Mouse (Mus musculus): ENCODE results near the gene Cd38. TPM values are rescaled to one million over a fixed set of nuclear protein-coding genes. Genes with fewer than 3 reads are reported as not detected.

Cd38 gene
- 14.2 and 14.3 TPM in 2 replicates for polyA plus RNA-seq (2015; fragmentation: Nextera tagmentation; extraction: Ambion mirVana)

GRCm38 (mm10) chr5:43868253-43868652, at the start of gene Cd38:
TSS of gene Cd38 (plus strand) at chr5:43868553.
- no peak for ATAC-seq (ENCODE audit: insufficient read depth, low FRiP score)
- H3K4me1 ChIP-seq (ENCODE audit: control insufficient read depth, insufficient read depth, low read length), result peaks cover 5% of the 10 kb centered on the region; the same call in 1 of the 2 replicates

GRCm38 (mm10) chr5:43818695-43819094, 49.7 kb upstream of the Cd38 start, which contains the start of gene Bst1:
TSS of gene Bst1 (plus strand) at chr5:43818885.
- H3K9me3 ChIP-seq (replicated peaks; ENCODE audit: control insufficient read depth, low read length), result no peaks in the 10 kb centered on the region
- no peaks in the 10 kb centered on the region; the same call in 1 of the 2 replicates for H3K4me1 ChIP-seq (ENCODE audit: control insufficient read depth, insufficient read depth, low read length)
- no peaks in the 10 kb centered on the region for H3K36me3 ChIP-seq (ENCODE audit: control insufficient read depth, insufficient read depth, low read length)
- H3K4me3 ChIP-seq (replicated peaks; ENCODE audit: low read length), result no peak within 1 kb of the TSS; the same call in 1 of the 2 replicates
- no peak within 1 kb of the TSS for H3K9ac ChIP-seq (ENCODE audit: low read length)
- no peak within 1 kb of the TSS for H3K4me2 ChIP-seq (ENCODE audit: low read depth, low read length)
- no peak within 1 kb of the TSS for H3K27ac ChIP-seq (ENCODE audit: low read length)
- WGBS, result 49% methylated on average over 12 of the region's 12 CpGs
- no peak for ATAC-seq (ENCODE audit: insufficient read depth, low FRiP score)
- H3K27me3 ChIP-seq (ENCODE audit: control insufficient read depth, insufficient read depth, low read length), result no peaks in the 10 kb centered on the region

More at GRCm38 (mm10) chr5:43868253-43868652, at the start of gene Cd38:
- peak within 1 kb of the TSS; percentile 64 for H3K27ac ChIP-seq (ENCODE audit: low read length)
- peak within 1 kb of the TSS; percentile 40 for H3K4me3 ChIP-seq (replicated peaks; ENCODE audit: low read length)
- H3K4me2 ChIP-seq (ENCODE audit: low read depth, low read length), result peak within 1 kb of the TSS; percentile 64
- H3K9me3 ChIP-seq (replicated peaks; ENCODE audit: control insufficient read depth, low read length), result no peaks in the 10 kb centered on the region
- H3K27me3 ChIP-seq (ENCODE audit: control insufficient read depth, insufficient read depth, low read length), result no peaks in the 10 kb centered on the region
- H3K9ac ChIP-seq (ENCODE audit: low read length), result peak within 1 kb of the TSS; percentile 59
- no peaks in the 10 kb centered on the region for H3K36me3 ChIP-seq (ENCODE audit: control insufficient read depth, insufficient read depth, low read length)

GRCm38 (mm10) chr5:43820785-43821184, 47.6 kb upstream of the Cd38 start:
- no peak overlapping the region for H3K27ac ChIP-seq (ENCODE audit: low read length)
- WGBS, result 68% methylated on average over 11 of the region's 11 CpGs
- H3K9ac ChIP-seq (ENCODE audit: low read length), result no peak overlapping the region
- H3K27me3 ChIP-seq (ENCODE audit: control insufficient read depth, insufficient read depth, low read length), result no peaks in the 10 kb centered on the region
- H3K4me1 ChIP-seq (ENCODE audit: control insufficient read depth, insufficient read depth, low read length), result no peaks in the 10 kb centered on the region; the same call in 1 of the 2 replicates
- no peak overlapping the region for H3K4me3 ChIP-seq (replicated peaks; ENCODE audit: low read length)
- no peaks in the 10 kb centered on the region for H3K9me3 ChIP-seq (replicated peaks; ENCODE audit: control insufficient read depth, low read length)
- no peak overlapping the region for H3K4me2 ChIP-seq (ENCODE audit: low read depth, low read length)
- H3K36me3 ChIP-seq (ENCODE audit: control insufficient read depth, insufficient read depth, low read length), result no peaks in the 10 kb centered on the region
- ATAC-seq (ENCODE audit: insufficient read depth, low FRiP score), result no peak

- Histone ChIP-seq H3K9ac (ENCODE audit: low read length) (no peak within 1 kb of the TSS), H3K36me3 (ENCODE audit: control insufficient read depth, insufficient read depth, low read length) (no peaks in the 10 kb centered on the region), H3K4me1 (ENCODE audit: control insufficient read depth, insufficient read depth, low read length) (no peaks in the 10 kb centered on the region; the same call in 1 of the 2 replicates), H3K4me2 (ENCODE audit: low read depth, low read length) (no peak within 1 kb of the TSS), H3K4me3 (replicated peaks; ENCODE audit: low read length) (no peak within 1 kb of the TSS), H3K27ac (ENCODE audit: low read length) (no peak within 1 kb of the TSS), H3K9me3 (replicated peaks; ENCODE audit: control insufficient read depth, low read length) (no peaks in the 10 kb centered on the region), H3K27me3 (ENCODE audit: control insufficient read depth, insufficient read depth, low read length) (no peaks in the 10 kb centered on the region)
- 80% methylated on average over 19 of the region's 19 CpGs for WGBS
- no peak for ATAC-seq (ENCODE audit: insufficient read depth, low FRiP score)
Measured at GRCm38 (mm10) chr5:43821538-43821937, 46.8 kb upstream of the Cd38 start, which contains the start of gene Fbxl5. TSS of gene Fbxl5 (minus strand) at chr5:43821638.

GRCm38 (mm10) chr5:43822199-43822598, 46.2 kb upstream of the Cd38 start:
- no peaks in the 10 kb centered on the region for H3K9me3 ChIP-seq (replicated peaks; ENCODE audit: control insufficient read depth, low read length)
- no peak overlapping the region for H3K27ac ChIP-seq (ENCODE audit: low read length)
- H3K27me3 ChIP-seq (ENCODE audit: control insufficient read depth, insufficient read depth, low read length), result no peaks in the 10 kb centered on the region
- ATAC-seq (ENCODE audit: insufficient read depth, low FRiP score), result no peak
- no peaks in the 10 kb centered on the region; the same call in 1 of the 2 replicates for H3K4me1 ChIP-seq (ENCODE audit: control insufficient read depth, insufficient read depth, low read length)
- no peak overlapping the region for H3K4me3 ChIP-seq (replicated peaks; ENCODE audit: low read length)
- H3K36me3 ChIP-seq (ENCODE audit: control insufficient read depth, insufficient read depth, low read length), result no peaks in the 10 kb centered on the region
- no peak overlapping the region for H3K4me2 ChIP-seq (ENCODE audit: low read depth, low read length)
- H3K9ac ChIP-seq (ENCODE audit: low read length), result no peak overlapping the region
- WGBS, result 92% methylated on average over 8 of the region's 8 CpGs

GRCm38 (mm10) chr5:43822824-43823223, 45.5 kb upstream of the Cd38 start:
- no peaks in the 10 kb centered on the region for H3K9me3 ChIP-seq (replicated peaks; ENCODE audit: control insufficient read depth, low read length)
- no peak for ATAC-seq (ENCODE audit: insufficient read depth, low FRiP score)
- H3K27ac ChIP-seq (ENCODE audit: low read length), result no peak overlapping the region
- 61% methylated on average over 3 of the region's 3 CpGs for whole genome bisulfite sequencing
- no peak overlapping the region for H3K4me2 ChIP-seq (ENCODE audit: low read depth, low read length)
- no peaks in the 10 kb centered on the region for H3K36me3 ChIP-seq (ENCODE audit: control insufficient read depth, insufficient read depth, low read length)
- H3K4me1 ChIP-seq (ENCODE audit: control insufficient read depth, insufficient read depth, low read length), result no peaks in the 10 kb centered on the region; the same call in 1 of the 2 replicates
- H3K9ac ChIP-seq (ENCODE audit: low read length), result no peak overlapping the region
- no peak overlapping the region for H3K4me3 ChIP-seq (replicated peaks; ENCODE audit: low read length)
- H3K27me3 ChIP-seq (ENCODE audit: control insufficient read depth, insufficient read depth, low read length), result no peaks in the 10 kb centered on the region

- Histone ChIP-seq H3K9ac (ENCODE audit: low read length) (no peak overlapping the region), H3K27me3 (ENCODE audit: control insufficient read depth, insufficient read depth, low read length) (no peaks in the 10 kb centered on the region), H3K36me3 (ENCODE audit: control insufficient read depth, insufficient read depth, low read length) (no peaks in the 10 kb centered on the region), H3K9me3 (replicated peaks; ENCODE audit: control insufficient read depth, low read length) (no peaks in the 10 kb centered on the region), H3K4me2 (ENCODE audit: low read depth, low read length) (no peak overlapping the region), H3K4me1 (ENCODE audit: control insufficient read depth, insufficient read depth, low read length) (no peaks in the 10 kb centered on the region), H3K4me3 (replicated peaks; ENCODE audit: low read length) (no peak overlapping the region), H3K27ac (ENCODE audit: low read length) (no peak overlapping the region)
- no peak for ATAC-seq (ENCODE audit: insufficient read depth, low FRiP score)
- WGBS, result 76% methylated on average over 3 of the region's 3 CpGs
Measured at GRCm38 (mm10) chr5:43824580-43824979, 43.8 kb upstream of the Cd38 start.

GRCm38 (mm10) chr5:43826883-43827282, 41.5 kb upstream of the Cd38 start:
- H3K36me3 ChIP-seq (ENCODE audit: control insufficient read depth, insufficient read depth, low read length), result no peaks in the 10 kb centered on the region
- H3K4me2 ChIP-seq (ENCODE audit: low read depth, low read length), result no peak overlapping the region
- ATAC-seq (ENCODE audit: insufficient read depth, low FRiP score), result no peak
- no peaks in the 10 kb centered on the region for H3K4me1 ChIP-seq (ENCODE audit: control insufficient read depth, insufficient read depth, low read length)
- no peak overlapping the region for H3K9ac ChIP-seq (ENCODE audit: low read length)
- no peak overlapping the region for H3K4me3 ChIP-seq (replicated peaks; ENCODE audit: low read length)
- no peaks in the 10 kb centered on the region for H3K27me3 ChIP-seq (ENCODE audit: control insufficient read depth, insufficient read depth, low read length)
- no peaks in the 10 kb centered on the region for H3K9me3 ChIP-seq (replicated peaks; ENCODE audit: control insufficient read depth, low read length)
- H3K27ac ChIP-seq (ENCODE audit: low read length), result no peak overlapping the region
- WGBS, result 79% methylated on average over 2 of the region's 2 CpGs

GRCm38 (mm10) chr5:43827366-43827765, 41.0 kb upstream of the Cd38 start:
- 53% methylated on average over 9 of the region's 9 CpGs for WGBS
- H3K27me3 ChIP-seq (ENCODE audit: control insufficient read depth, insufficient read depth, low read length), result no peaks in the 10 kb centered on the region
- H3K4me3 ChIP-seq (replicated peaks; ENCODE audit: low read length), result no peak overlapping the region
- ATAC-seq (ENCODE audit: insufficient read depth, low FRiP score), result no peak
- H3K36me3 ChIP-seq (ENCODE audit: control insufficient read depth, insufficient read depth, low read length), result no peaks in the 10 kb centered on the region
- no peak overlapping the region for H3K4me2 ChIP-seq (ENCODE audit: low read depth, low read length)
- no peak overlapping the region for H3K9ac ChIP-seq (ENCODE audit: low read length)
- H3K9me3 ChIP-seq (replicated peaks; ENCODE audit: control insufficient read depth, low read length), result no peaks in the 10 kb centered on the region
- H3K27ac ChIP-seq (ENCODE audit: low read length), result no peak overlapping the region
- H3K4me1 ChIP-seq (ENCODE audit: control insufficient read depth, insufficient read depth, low read length), result no peaks in the 10 kb centered on the region

Data from stomach, embryonic 16.5 days (tissue).